Comparison of ENCODE assay signal across 29 mouse cellular contexts in the genomic region with DNA sequence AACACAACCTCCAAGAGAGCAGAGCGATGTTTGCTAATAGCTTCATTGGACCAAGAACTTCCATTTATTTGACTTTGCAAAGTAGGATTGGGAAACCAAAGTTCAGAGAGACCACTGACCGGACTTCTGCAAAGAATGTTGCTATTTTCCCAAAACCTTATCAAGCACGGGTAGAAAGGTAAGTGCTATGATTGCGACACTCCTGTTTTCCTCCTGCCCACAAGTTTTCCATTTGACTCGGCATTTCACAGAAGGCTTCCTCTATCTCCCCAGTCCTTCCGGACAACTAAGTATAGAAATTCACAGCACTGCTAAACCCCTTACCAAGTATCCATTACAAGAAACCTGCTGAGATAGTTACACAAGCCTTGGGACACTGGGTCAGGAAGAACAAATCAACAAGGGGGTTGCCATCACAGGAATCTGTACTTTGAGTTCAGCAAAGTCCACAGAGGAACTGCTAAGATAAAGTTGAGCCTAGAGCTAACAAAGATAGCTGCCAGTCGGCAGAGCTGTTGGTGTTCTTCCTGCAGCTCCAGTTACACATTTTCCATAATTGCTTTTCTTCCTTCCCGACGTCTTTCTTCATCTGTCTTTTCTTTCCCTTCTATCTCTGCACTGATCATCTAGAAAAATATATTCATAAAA. TPM values are rescaled to one million over a fixed set of nuclear protein-coding genes. Genes with fewer than 3 reads are reported as not detected.
DNase-seq lines count a peak whose midpoint lies in the region; ATAC-seq and TF ChIP-seq lines count a peak whose summit lies in the region.
"Had no signal": no experiment of that assay in that cellular context is flagged by ENCODE, and none has a peak within 500 bp of the region (broad histone marks: within the 10 kb centered on the region; RNA-seq: fewer than 3 reads in every experiment).

No protein-coding gene starts in this region.

- 0 out of 2 replicates have a peak, but pooled peaks have one; percentile 36 for ATAC-seq in intestine, embryonic 14.5 days (replicated peaks; ENCODE audit: low FRiP score, low TSS enrichment, low read depth)
- ATAC-seq in intestine, postnatal 0 days = 0 out of 2 replicates have a peak, but pooled peaks have one; percentile 56
- ATAC-seq in liver, embryonic 15.5 days (ENCODE audit: insufficient read depth) = peak; percentile 58; the same call in 1 of the 2 replicates
- ATAC-seq: forebrain, embryonic 15.5 days had no signal

- intact Hi-C loops in heart, adult 2 months (cut with DNase I) = no loop called here

- no peak for TF ChIP-seq POLR2A in heart, adult 2 months (IDR thresholded peaks at IDR 0.05; ENCODE audit: insufficient read depth, low read depth, low read length)

- H3K36me3 ChIP-seq in intestine, embryonic 14.5 days (ENCODE audit: control insufficient read depth, insufficient read depth, low read length) = no peaks in the 10 kb centered on the region
- H3K36me3 ChIP-seq in intestine, postnatal 0 days (ENCODE audit: control insufficient read depth, insufficient read depth) = no peaks in the 10 kb centered on the region
- H3K36me3 ChIP-seq in liver, embryonic 15.5 days (replicated peaks) = no peaks in the 10 kb centered on the region
- no peaks in the 10 kb centered on the region for H3K36me3 ChIP-seq in midbrain, embryonic 10.5 days
- no peaks in the 10 kb centered on the region for H3K36me3 ChIP-seq in heart, adult 2 months (ENCODE audit: control insufficient read depth, insufficient read depth, low read length)
- H3K36me3 ChIP-seq: embryonic facial prominence, embryonic 13.5 days; forebrain, embryonic 10.5 days; forebrain, embryonic 15.5 days; G1E; heart, embryonic 12.5 days; hindbrain, embryonic 13.5 days; limb, embryonic 13.5 days; lung, embryonic 15.5 days; midbrain, embryonic 12.5 days; neural tube, embryonic 13.5 days had no signal

- H3K27me3 ChIP-seq in intestine, embryonic 14.5 days (replicated peaks; ENCODE audit: control insufficient read depth, insufficient read depth, low read length) = no peaks in the 10 kb centered on the region
- no peaks in the 10 kb centered on the region for H3K27me3 ChIP-seq in intestine, postnatal 0 days (replicated peaks; ENCODE audit: control insufficient read depth, insufficient read depth, low read length)
- no peaks in the 10 kb centered on the region for H3K27me3 ChIP-seq in liver, embryonic 15.5 days
- no peaks in the 10 kb centered on the region for H3K27me3 ChIP-seq in midbrain, embryonic 10.5 days (ENCODE audit: low read depth, poor library complexity, severe bottlenecking)
- H3K27me3 ChIP-seq in heart, adult 2 months (ENCODE audit: control insufficient read depth, insufficient read depth, low read length) = no peaks in the 10 kb centered on the region
- H3K27me3 ChIP-seq: embryonic facial prominence, embryonic 13.5 days; forebrain, embryonic 15.5 days; heart, embryonic 12.5 days; hindbrain, embryonic 13.5 days; limb, embryonic 13.5 days; lung, embryonic 15.5 days; midbrain, embryonic 12.5 days; neural tube, embryonic 13.5 days had no signal

- no peak for TF ChIP-seq EP300 in heart, adult 2 months (IDR thresholded peaks at IDR 0.05; ENCODE audit: insufficient read depth, low read depth, low read length)

- H3K4me2 ChIP-seq in intestine, embryonic 14.5 days (ENCODE audit: low read length) = 0 out of 2 replicates have a peak overlapping the region, but pooled peaks have one; percentile 8
- peak overlapping the region; percentile 42 for H3K4me2 ChIP-seq in intestine, postnatal 0 days (replicated peaks; ENCODE audit: low read depth)
- H3K4me2 ChIP-seq in liver, embryonic 15.5 days = peak overlapping the region; percentile 26
- H3K4me2 ChIP-seq: embryonic facial prominence, embryonic 13.5 days; forebrain, embryonic 15.5 days; heart, embryonic 12.5 days; hindbrain, embryonic 13.5 days; limb, embryonic 13.5 days; lung, embryonic 15.5 days; midbrain, embryonic 12.5 days; neural tube, embryonic 13.5 days had no signal

- H3K27ac ChIP-seq in intestine, embryonic 14.5 days (ENCODE audit: low read depth) = no peak overlapping the region
- peak overlapping the region; percentile 60; the same call in 1 of the 2 replicates for H3K27ac ChIP-seq in intestine, postnatal 0 days (ENCODE audit: low read depth, low read length)
- peak overlapping the region; percentile 45; the same call in 1 of the 2 replicates for H3K27ac ChIP-seq in liver, embryonic 15.5 days (replicated peaks)
- no peak overlapping the region for H3K27ac ChIP-seq in midbrain, embryonic 10.5 days (replicated peaks)
- no peak overlapping the region for H3K27ac ChIP-seq in heart, adult 2 months
- H3K27ac ChIP-seq: embryonic facial prominence, embryonic 13.5 days; forebrain, embryonic 10.5 days; forebrain, embryonic 15.5 days; gastrocnemius, adult 2 months; hindbrain, embryonic 13.5 days; limb, embryonic 13.5 days; lung, embryonic 15.5 days; midbrain, embryonic 12.5 days; neural tube, embryonic 13.5 days had no signal

- DNase-seq in intestine, embryonic 14.5 days (ENCODE audit: low spot score) = no peak
- no peak for DNase-seq in midbrain, embryonic 10.5 days (ENCODE audit: low spot score)
- DNase-seq in heart, adult 2 months = no peak
- no peak for DNase-seq in layer of hippocampus, postnatal 36 days
- DNase-seq: adrenal gland, postnatal 14 days; cerebellum, adult 11-12 months; cerebellum, postnatal 10 days; gastrocnemius, adult 2 months; gastrocnemius, postnatal 36 days; heart, adult 18-20 months; heart, postnatal 4 days; kidney, adult 2 months; kidney, postnatal 10 days; thymus, postnatal 4 days had no signal

- no peak overlapping the region for H3K4me3 ChIP-seq in intestine, embryonic 14.5 days (ENCODE audit: low read depth, low read length)
- no peak overlapping the region for H3K4me3 ChIP-seq in intestine, postnatal 0 days (ENCODE audit: low read depth, low read length)
- H3K4me3 ChIP-seq in liver, embryonic 15.5 days (replicated peaks) = no peak overlapping the region; the same call in 1 of the 2 replicates
- no peak overlapping the region for H3K4me3 ChIP-seq in midbrain, embryonic 10.5 days
- no peak overlapping the region for H3K4me3 ChIP-seq in heart, adult 2 months
- H3K4me3 ChIP-seq: embryonic facial prominence, embryonic 13.5 days; forebrain, embryonic 10.5 days; forebrain, embryonic 15.5 days; gastrocnemius, adult 2 months; heart, embryonic 12.5 days; hindbrain, embryonic 13.5 days; limb, embryonic 13.5 days; lung, embryonic 15.5 days; midbrain, embryonic 12.5 days; neural tube, embryonic 13.5 days had no signal

- no peaks in the 10 kb centered on the region for H3K4me1 ChIP-seq in intestine, embryonic 14.5 days (replicated peaks; ENCODE audit: control insufficient read depth, insufficient read depth, low read length)
- no peaks in the 10 kb centered on the region for H3K4me1 ChIP-seq in intestine, postnatal 0 days (replicated peaks; ENCODE audit: control insufficient read depth, insufficient read depth, low read length)
- no peaks in the 10 kb centered on the region for H3K4me1 ChIP-seq in liver, embryonic 15.5 days (replicated peaks)
- no peaks in the 10 kb centered on the region for H3K4me1 ChIP-seq in midbrain, embryonic 10.5 days
- H3K4me1 ChIP-seq in heart, adult 2 months (ENCODE audit: control insufficient read depth, insufficient read depth, low read length) = no peaks in the 10 kb centered on the region
- H3K4me1 ChIP-seq: embryonic facial prominence, embryonic 13.5 days; forebrain, embryonic 10.5 days; forebrain, embryonic 15.5 days; heart, embryonic 12.5 days; hindbrain, embryonic 13.5 days; limb, embryonic 13.5 days; lung, embryonic 15.5 days; midbrain, embryonic 12.5 days; neural tube, embryonic 13.5 days had no signal

- H3K9ac ChIP-seq in intestine, embryonic 14.5 days (ENCODE audit: low read length) = no peak overlapping the region
- H3K9ac ChIP-seq in intestine, postnatal 0 days (ENCODE audit: low read depth, low read length) = no peak overlapping the region
- H3K9ac ChIP-seq in liver, embryonic 15.5 days = no peak overlapping the region
- H3K9ac ChIP-seq in heart, adult 2 months (ENCODE audit: low read depth, low read length) = no peak overlapping the region
- H3K9ac ChIP-seq: embryonic facial prominence, embryonic 13.5 days; forebrain, embryonic 15.5 days; heart, embryonic 12.5 days; hindbrain, embryonic 13.5 days; limb, embryonic 13.5 days; lung, embryonic 15.5 days; midbrain, embryonic 12.5 days; neural tube, embryonic 13.5 days had no signal

- 71% methylated on average over 9 of the region's 9 CpGs for WGBS in intestine, embryonic 14.5 days
- WGBS in intestine, postnatal 0 days = 49% methylated on average over 9 of the region's 9 CpGs
- WGBS in liver, embryonic 15.5 days (ENCODE audit: insufficient replicate concordance) = 50% methylated on average over 9 of the region's 9 CpGs
- WGBS in midbrain, embryonic 10.5 days = 82% methylated on average over 9 of the region's 9 CpGs
- 47% methylated on average over 9 of the region's 9 CpGs for WGBS in heart, adult 2 months

- H3K9me3 ChIP-seq in intestine, embryonic 14.5 days (ENCODE audit: control insufficient read depth, low read length) = no peaks in the 10 kb centered on the region
- H3K9me3 ChIP-seq in intestine, postnatal 0 days (ENCODE audit: control insufficient read depth) = no peaks in the 10 kb centered on the region
- no peaks in the 10 kb centered on the region for H3K9me3 ChIP-seq in liver, embryonic 15.5 days (replicated peaks)
- no peaks in the 10 kb centered on the region for H3K9me3 ChIP-seq in midbrain, embryonic 10.5 days (replicated peaks)
- H3K9me3 ChIP-seq: embryonic facial prominence, embryonic 13.5 days; forebrain, embryonic 10.5 days; forebrain, embryonic 15.5 days; heart, embryonic 12.5 days; hindbrain, embryonic 13.5 days; limb, embryonic 13.5 days; lung, embryonic 15.5 days; midbrain, embryonic 12.5 days; neural tube, embryonic 13.5 days had no signal

- TF ChIP-seq CTCF in intestine, postnatal 0 days (IDR thresholded peaks at IDR 0.05; ENCODE audit: low read depth) = no peak
- TF ChIP-seq CTCF in heart, adult 2 months (IDR thresholded peaks at IDR 0.05) = no peak

- H3K79me2 ChIP-seq in heart, adult 2 months (replicated peaks; ENCODE audit: control insufficient read depth, insufficient read depth, low read length) = no peaks in the 10 kb centered on the region

RNA-seq across cellular contexts. Expression of a gene that starts 27.2 kb away (rescaled TPM):
- polyA plus RNA-seq in intestine, embryonic 14.5 days (2014; fragmentation: Nextera tagmentation; extraction: Ambion mirVana) = 40.7 and 43.5 TPM in 2 replicates
- 132 and 135 TPM in 2 replicates for polyA plus RNA-seq in intestine, postnatal 0 days (2015; fragmentation: Nextera tagmentation; extraction: Ambion mirVana)
- 113 and 131 TPM in 2 replicates for polyA plus RNA-seq in liver, embryonic 15.5 days (2015; fragmentation: Nextera tagmentation; extraction: Ambion mirVana)
- polyA plus RNA-seq in midbrain, embryonic 10.5 days (2016; fragmentation: Nextera tagmentation; extraction: Ambion mirVana) = 0.07 TPM in 1 of 2 replicates, not detected in the other
- total RNA-seq in heart, adult 2 months (2021) = not detected
- 0.08 and 0.50 TPM in 2 replicates for polyA plus RNA-seq in heart, adult 2 months (2012; rRNA removed)
- total RNA-seq in layer of hippocampus, postnatal 36 days (2021) = not detected
- total RNA-seq: heart, adult 18-20 months; megakaryocyte, adult 5-6 weeks had no signal
- polyA plus RNA-seq: embryonic facial prominence, embryonic 13.5 days; G1E; heart, postnatal 0 days; midbrain, postnatal 0 days had no signal

Comparison
In these comparisons a context has a peak if more than half of its experiments do, and no peak if none do; other contexts are left out.
1. H3K27ac ChIP-seq: peak in intestine, postnatal 0 days (single experiment) and liver, embryonic 15.5 days (single experiment); none in intestine, embryonic 14.5 days (single experiment), midbrain, embryonic 10.5 days (single experiment) and heart, adult 2 months (single experiment).
2. RNA of a gene that starts 27.2 kb away (polyA plus RNA-seq): 132 to 135 TPM in intestine, postnatal 0 days, 113 to 131 TPM in liver, embryonic 15.5 days and 40.7 to 43.5 TPM in intestine, embryonic 14.5 days; 0.08 to 0.50 TPM in heart, adult 2 months and 0.07 TPM in midbrain, embryonic 10.5 days; every median in the first group is over 10 times any median in the second.
3. Peak in every context shown above with its lines, with median percentiles within 50 percentile points of each other: ATAC-seq and H3K4me2 ChIP-seq.